Mouse (Mus musculus) stomach, adult 2 months (tissue): ENCODE data around the gene Morc3. TPM values are rescaled to one million over a fixed set of nuclear protein-coding genes. Genes with fewer than 3 reads are reported as not detected.

ENCODE experiments used
- polyA plus RNA-seq: library from polyadenylated mRNA; depleted of rRNA; stranded (reverse); fragments of >200 nt; gene quantifications from 2 replicates; pipeline ENCODE4 v1.2.3, GENCODE M21; 2012; rRNA removed

Gene Morc3
- polyA plus RNA-seq = 0.31 and 0.71 TPM in 2 replicates

GRCm38 (mm10) chr16:93831627-93832395 is at the start of gene Morc3:
Gene Morc3, plus strand, starts transcription at chr16:93832121.

DNA sequence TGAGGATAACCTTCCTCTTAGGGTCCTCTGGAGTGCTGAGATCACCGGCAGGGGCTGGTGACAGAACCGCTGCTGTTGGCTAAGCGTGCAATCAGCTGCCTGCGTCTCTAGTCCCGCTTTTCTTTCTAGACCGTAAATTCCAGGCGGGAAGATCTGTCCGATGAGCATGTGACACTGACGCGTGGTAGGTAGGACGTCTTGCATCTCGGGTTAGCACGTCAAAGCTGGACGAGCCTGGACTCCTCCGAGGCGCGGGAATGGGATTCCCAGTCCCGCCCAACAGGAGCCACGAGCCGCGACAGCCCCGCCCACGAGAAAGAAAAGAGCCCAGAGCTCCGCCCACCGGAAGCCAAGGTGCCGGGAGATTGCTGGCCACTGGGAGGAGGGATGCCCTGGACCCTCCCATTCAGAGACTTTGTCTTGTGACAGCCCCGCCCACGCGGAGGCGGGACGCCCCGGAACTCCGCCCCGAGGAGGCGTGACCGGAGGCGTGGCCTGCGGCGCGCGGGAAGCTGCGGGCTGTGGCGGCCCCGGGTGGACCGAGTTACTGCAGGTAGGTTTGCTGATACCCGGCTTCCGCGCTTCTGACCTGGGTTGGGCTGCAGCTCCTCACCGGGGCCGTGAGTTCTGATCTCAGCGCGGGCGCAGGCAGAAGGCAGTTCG is 51.6 kb downstream of the Morc3 start, which contains the start of gene Chaf1b:
Gene Chaf1b (plus strand): TSS at position 479 of the 663 bp plus-strand sequence.

Other genes with a start within 250 kb of the Morc3 start
- 8.3 and 10.1 TPM in 2 replicates for gene Setd4, start 228.1 kb upstream of the Morc3 start, polyA plus RNA-seq
- 280 and 286 TPM in 2 replicates for gene Cbr1, start 226.3 kb upstream of the Morc3 start, polyA plus RNA-seq
- not detected in 2 replicates for gene Gm5678, start 204.0 kb upstream of the Morc3 start, polyA plus RNA-seq
- 157 and 244 TPM in 2 replicates for gene Cbr3, start 148.9 kb upstream of the Morc3 start, polyA plus RNA-seq
- gene Dop1b, start 120.2 kb upstream of the Morc3 start, polyA plus RNA-seq = 59.0 and 65.4 TPM in 2 replicates
- 1.1 and 1.7 TPM in 2 replicates for gene Chaf1b, start 51.8 kb downstream of the Morc3 start, polyA plus RNA-seq
- 0.52 TPM in 1 of 2 replicates, not detected in the other for gene Cldn14, start 176.7 kb downstream of the Morc3 start, polyA plus RNA-seq